Mouse (Mus musculus) c-Kit-positive CD71-positive TER-119-negative erythroid progenitor cells, embryonic 14.5 days (primary cell): ENCODE measurements around the gene Cct4.
A peak's percentile ranks its signal among the peaks of the same experiment; 100 is the strongest.

ENCODE experiments used
- DNase-seq: peaks from one replicate; pipeline ENCODE4 v3.0.0-alpha.2; 2013; ENCODE audit warnings: low read depth

Cct4 gene

GRCm38 (mm10) chr11:22982846-22983245 lies 7.5 kb upstream of the Cct4 start:
- DNase-seq: no peak

GRCm38 (mm10) chr11:22985510-22985909 lies 4.8 kb upstream of the Cct4 start:
- DNase-seq: no peak

- peak; percentile 69 for DNase-seq
Observed at GRCm38 (mm10) chr11:22987357-22987756, 3.0 kb upstream of the Cct4 start.

- no peak for DNase-seq
Observed at GRCm38 (mm10) chr11:22989786-22990185, 533 bp upstream of the Cct4 start.

- DNase-seq: no peak
Observed at GRCm38 (mm10) chr11:22991218-22991835, 1.0 kb downstream of the Cct4 start.

- no peak for DNase-seq
Observed at GRCm38 (mm10) chr11:22994271-22994670, 4.0 kb downstream of the Cct4 start.

GRCm38 (mm10) chr11:22995461-22995860 lies 5.1 kb downstream of the Cct4 start:
- no peak for DNase-seq

GRCm38 (mm10) chr11:22998308-22998707 lies 8.0 kb downstream of the Cct4 start:
- DNase-seq: no peak

GRCm38 (mm10) chr11:23005276-23005675 lies 15.0 kb downstream of the Cct4 start:
- no peak for DNase-seq

GRCm38 (mm10) chr11:23007166-23007480 lies 16.8 kb downstream of the Cct4 start:
- DNase-seq: no peak

GRCm38 (mm10) chr11:23007481-23008180 lies 17.3 kb downstream of the Cct4 start, which contains the start of gene Fam161a:
Gene Fam161a (plus strand): TSS chr11:23007531.
- DNase-seq: peak; percentile 89

GRCm38 (mm10) chr11:23008181-23008823 lies 18.0 kb downstream of the Cct4 start:
- peak; percentile 75 for DNase-seq

- no peak for DNase-seq
Observed at GRCm38 (mm10) chr11:23008824-23009200, 18.5 kb downstream of the Cct4 start.

GRCm38 (mm10) chr11:23013096-23013495 lies 22.8 kb downstream of the Cct4 start:
- no peak for DNase-seq

- no peak for DNase-seq
Observed at GRCm38 (mm10) chr11:23013580-23014294, 23.4 kb downstream of the Cct4 start.

GRCm38 (mm10) chr11:23014996-23015395 lies 24.7 kb downstream of the Cct4 start:
- DNase-seq: no peak

- no peak for DNase-seq
Observed at GRCm38 (mm10) chr11:23017943-23018342, 27.6 kb downstream of the Cct4 start.

- DNase-seq: no peak
Observed at GRCm38 (mm10) chr11:23020116-23020770, 29.9 kb downstream of the Cct4 start.

- DNase-seq: no peak
Observed at GRCm38 (mm10) chr11:23020841-23021240, 30.5 kb downstream of the Cct4 start.

- no peak for DNase-seq
Observed at GRCm38 (mm10) chr11:23023155-23023554, 32.8 kb downstream of the Cct4 start.

- DNase-seq: no peak
Observed at GRCm38 (mm10) chr11:23024169-23024568, 33.9 kb downstream of the Cct4 start.

- peak; percentile 28 for DNase-seq
Observed at GRCm38 (mm10) chr11:23028957-23029356, 38.6 kb downstream of the Cct4 start.
